22 mouse cellular contexts compared by ENCODE assay signal in genomic region chr16:25464732-25465131, GRCm38 (mm10).
A peak's percentile ranks its signal among the peaks of the same experiment; 100 is the strongest.
DNase-seq lines count a peak whose midpoint lies in the region; ATAC-seq and TF ChIP-seq lines count a peak whose summit lies in the region.
"Had no signal": no experiment of that assay in that cellular context is flagged by ENCODE, and none has a peak within 500 bp of the region (broad histone marks: within the 10 kb centered on the region; RNA-seq: fewer than 3 reads in every experiment).

No protein-coding gene starts in this region.

- no peak overlapping the region for H3K4me2 ChIP-seq in hindbrain, postnatal 0 days (ENCODE audit: low read depth, low read length)
- no peak overlapping the region for H3K4me2 ChIP-seq in hindbrain, embryonic 12.5 days (replicated peaks)
- no peak overlapping the region for H3K4me2 ChIP-seq in neural tube, embryonic 15.5 days
- H3K4me2 ChIP-seq: embryonic facial prominence, embryonic 15.5 days; forebrain, embryonic 12.5 days; liver, embryonic 15.5 days; lung, embryonic 15.5 days; stomach, embryonic 15.5 days had no signal

- no peak for TF ChIP-seq POLR2A in brain, embryonic 14.5 days (IDR thresholded peaks at IDR 0.05; ENCODE audit: borderline replicate concordance, extremely low read depth, insufficient read depth, insufficient read length, poor library complexity, severe bottlenecking)

- no peaks in the 10 kb centered on the region for H3K9me3 ChIP-seq in hindbrain, postnatal 0 days (ENCODE audit: low read length)
- H3K9me3 ChIP-seq in hindbrain, embryonic 12.5 days (replicated peaks), result no peaks in the 10 kb centered on the region
- no peaks in the 10 kb centered on the region for H3K9me3 ChIP-seq in limb, embryonic 10.5 days (replicated peaks)
- no peaks in the 10 kb centered on the region for H3K9me3 ChIP-seq in neural tube, embryonic 15.5 days (replicated peaks)
- H3K9me3 ChIP-seq: embryonic facial prominence, embryonic 10.5 days; embryonic facial prominence, embryonic 15.5 days; forebrain, embryonic 12.5 days; liver, embryonic 15.5 days; lung, embryonic 15.5 days; midbrain, embryonic 10.5 days; stomach, embryonic 15.5 days had no signal

- no peak overlapping the region for H3K27ac ChIP-seq in hindbrain, postnatal 0 days
- H3K27ac ChIP-seq in hindbrain, embryonic 12.5 days, result no peak overlapping the region
- peak overlapping the region; percentile 69; the same call in 1 of the 2 replicates for H3K27ac ChIP-seq in limb, embryonic 10.5 days
- no peak overlapping the region for H3K27ac ChIP-seq in neural tube, embryonic 15.5 days (replicated peaks)
- H3K27ac ChIP-seq: embryonic facial prominence, embryonic 10.5 days; embryonic facial prominence, embryonic 15.5 days; forebrain, embryonic 12.5 days; liver, embryonic 15.5 days; lung, embryonic 15.5 days; midbrain, embryonic 10.5 days; stomach, embryonic 15.5 days had no signal

- H3K27me3 ChIP-seq in hindbrain, postnatal 0 days (ENCODE audit: insufficient read depth, low read length), result no peaks in the 10 kb centered on the region
- no peaks in the 10 kb centered on the region for H3K27me3 ChIP-seq in hindbrain, embryonic 12.5 days
- no peaks in the 10 kb centered on the region for H3K27me3 ChIP-seq in limb, embryonic 10.5 days (ENCODE audit: low read depth, poor library complexity, severe bottlenecking)
- no peaks in the 10 kb centered on the region for H3K27me3 ChIP-seq in neural tube, embryonic 15.5 days (replicated peaks)
- H3K27me3 ChIP-seq: embryonic facial prominence, embryonic 15.5 days; forebrain, embryonic 12.5 days; liver, embryonic 15.5 days; lung, embryonic 15.5 days; stomach, embryonic 15.5 days had no signal

- no peak for TF ChIP-seq CTCF in hindbrain, postnatal 0 days (IDR thresholded peaks at IDR 0.05; ENCODE audit: low read depth)
- TF ChIP-seq CTCF in brain, embryonic 14.5 days (IDR thresholded peaks at IDR 0.05; ENCODE audit: borderline replicate concordance, extremely low read depth, insufficient read depth, insufficient read length), result no peak

- H3K4me1 ChIP-seq in hindbrain, postnatal 0 days (ENCODE audit: insufficient read depth, low read length), result no peaks in the 10 kb centered on the region
- H3K4me1 ChIP-seq in hindbrain, embryonic 12.5 days, result no peaks in the 10 kb centered on the region
- H3K4me1 ChIP-seq in limb, embryonic 10.5 days, result peaks cover 9% of the 10 kb centered on the region
- peaks cover 12% of the 10 kb centered on the region for H3K4me1 ChIP-seq in neural tube, embryonic 15.5 days
- H3K4me1 ChIP-seq: liver, embryonic 15.5 days; stomach, embryonic 15.5 days had no signal

- no peak for ATAC-seq in hindbrain, postnatal 0 days
- ATAC-seq in hindbrain, embryonic 12.5 days (ENCODE audit: low FRiP score), result no peak
- 0 out of 2 replicates have a peak, but pooled peaks have one; percentile 38 for ATAC-seq in neural tube, embryonic 15.5 days (ENCODE audit: low FRiP score)
- ATAC-seq: activated CD4-positive, CD25-positive, alpha-beta regulatory T cell, adult 4 months; midbrain, embryonic 16.5 days had no signal

- peak; percentile 6 for DNase-seq in hindbrain, postnatal 0 days (ENCODE audit: low spot score)
- DNase-seq in brain, embryonic 14.5 days (ENCODE audit: low read depth), result peak; percentile 9
- DNase-seq in limb, embryonic 10.5 days (ENCODE audit: low spot score), result no peak
- no peak for DNase-seq in cerebellum, adult 18-20 months
- DNase-seq: adrenal gland, adult 2 months; adrenal gland, postnatal 36 days; B cell, adult 2 months; forebrain, postnatal 0 days; gastrocnemius, postnatal 36 days; left cerebral cortex, postnatal 4 days had no signal

- H3K36me3 ChIP-seq in hindbrain, postnatal 0 days (ENCODE audit: insufficient read depth, low read length), result no peaks in the 10 kb centered on the region
- H3K36me3 ChIP-seq in hindbrain, embryonic 12.5 days, result no peaks in the 10 kb centered on the region
- no peaks in the 10 kb centered on the region for H3K36me3 ChIP-seq in limb, embryonic 10.5 days
- no peaks in the 10 kb centered on the region for H3K36me3 ChIP-seq in neural tube, embryonic 15.5 days
- H3K36me3 ChIP-seq: embryonic facial prominence, embryonic 10.5 days; embryonic facial prominence, embryonic 15.5 days; forebrain, embryonic 12.5 days; liver, embryonic 15.5 days; lung, embryonic 15.5 days; midbrain, embryonic 10.5 days; stomach, embryonic 15.5 days had no signal

- H3K4me3 ChIP-seq in hindbrain, postnatal 0 days (ENCODE audit: low read length), result no peak overlapping the region
- no peak overlapping the region for H3K4me3 ChIP-seq in hindbrain, embryonic 12.5 days
- no peak overlapping the region for H3K4me3 ChIP-seq in limb, embryonic 10.5 days
- H3K4me3 ChIP-seq in neural tube, embryonic 15.5 days (replicated peaks), result no peak overlapping the region
- H3K4me3 ChIP-seq: embryonic facial prominence, embryonic 10.5 days; embryonic facial prominence, embryonic 15.5 days; forebrain, embryonic 12.5 days; liver, embryonic 15.5 days; lung, embryonic 15.5 days; midbrain, embryonic 10.5 days; myocyte; stomach, embryonic 15.5 days had no signal

- 57% methylated on average over 4 of the region's 4 CpGs for WGBS in hindbrain, postnatal 0 days
- 78% methylated on average over 4 of the region's 4 CpGs for WGBS in hindbrain, embryonic 12.5 days
- WGBS in limb, embryonic 10.5 days, result 86% methylated on average over 4 of the region's 4 CpGs
- 54% methylated on average over 4 of the region's 4 CpGs for WGBS in neural tube, embryonic 15.5 days

- H3K9ac ChIP-seq in hindbrain, postnatal 0 days (replicated peaks; ENCODE audit: low read length), result no peak overlapping the region
- no peak overlapping the region for H3K9ac ChIP-seq in hindbrain, embryonic 12.5 days
- no peak overlapping the region for H3K9ac ChIP-seq in neural tube, embryonic 15.5 days (replicated peaks)
- H3K9ac ChIP-seq: embryonic facial prominence, embryonic 15.5 days; forebrain, embryonic 12.5 days; forebrain, postnatal 0 days; liver, embryonic 15.5 days; lung, embryonic 15.5 days; stomach, embryonic 15.5 days had no signal

Comparison
In these comparisons a context has a peak if more than half of its experiments do, and no peak if none do; other contexts are left out.
1. DNase-seq: peak in hindbrain, postnatal 0 days (single experiment) and brain, embryonic 14.5 days (single experiment); none in limb, embryonic 10.5 days (single experiment) and cerebellum, adult 18-20 months (0 of 2).